Mouse (Mus musculus): ENCODE measurements around the gene Qpct. TPM values are rescaled to one million over a fixed set of nuclear protein-coding genes. Genes with fewer than 3 reads are reported as not detected.

Gene Qpct
- polyA plus RNA-seq, 1 experiment: 7.5 TPM

Other genes starting within 250 kb of the Qpct start
- gene Heatr5b, start 216.5 kb upstream of the Qpct start, polyA plus RNA-seq (2012; rRNA removed): 10.1 and 15.8 TPM in 2 replicates
- 6.2 TPM in 2 replicates for gene Gpatch11, start 216.3 kb upstream of the Qpct start, polyA plus RNA-seq (2012; rRNA removed)
- gene Eif2ak2, start 169.3 kb upstream of the Qpct start, polyA plus RNA-seq (2012; rRNA removed): 3.0 and 10.5 TPM in 2 replicates
- not detected in 2 replicates for gene Sult6b1, start 144.9 kb upstream of the Qpct start, polyA plus RNA-seq (2012; rRNA removed)
- gene Cebpzos, start 135.4 kb upstream of the Qpct start, polyA plus RNA-seq (2012; rRNA removed): 8.6 and 8.8 TPM in 2 replicates
- 3.2 and 3.4 TPM in 2 replicates for gene Cebpz, start 114.8 kb upstream of the Qpct start, polyA plus RNA-seq (2012; rRNA removed)
- 7.6 and 10.9 TPM in 2 replicates for gene Ndufaf7, start 114.8 kb upstream of the Qpct start, polyA plus RNA-seq (2012; rRNA removed)
- gene Prkd3, start 31.1 kb upstream of the Qpct start, polyA plus RNA-seq (2012; rRNA removed): 3.7 and 4.9 TPM in 2 replicates

All from large intestine, adult 2 months (tissue).